Mouse (Mus musculus): ENCODE measurements at regions not wholly inside any gene's neighbourhood (a gene's known extent, or its start where the extent isn't known, plus 50 kb on each side); places are given as distances from the start of the nearest gene placed in this dataset.

DNA sequence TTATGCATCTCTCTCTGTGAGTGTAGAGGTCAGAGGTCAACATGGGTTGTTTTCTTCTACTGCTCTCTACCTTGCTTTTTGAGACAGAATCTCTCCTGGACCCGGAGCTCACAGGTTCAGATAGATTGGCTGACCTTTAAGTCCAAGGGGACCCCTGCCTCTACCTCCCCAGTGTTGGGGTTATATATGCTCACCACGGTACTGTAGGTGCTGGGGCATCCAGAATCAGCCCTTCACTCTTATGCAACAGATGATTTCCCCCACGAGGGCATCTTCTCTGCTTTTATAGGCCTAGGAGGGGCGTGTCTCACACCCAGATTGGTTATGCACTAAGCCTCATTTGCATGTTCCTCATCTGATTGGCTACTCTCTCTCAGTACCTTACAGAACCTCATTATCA is 282.5 kb upstream of the Zfp64 start:
- no peak for ATAC-seq
- Histone ChIP-seq H3K4me3 (ENCODE audit: low read length) (no peak overlapping the region), H3K4me2 (ENCODE audit: low read depth, low read length) (no peak overlapping the region), H3K9me3 (ENCODE audit: control insufficient read depth, low read length) (no peaks in the 10 kb centered on the region), H3K27ac (ENCODE audit: low read length) (no peak overlapping the region), H3K36me3 (ENCODE audit: control insufficient read depth, insufficient read depth, low read length) (no peaks in the 10 kb centered on the region), H3K4me1 (ENCODE audit: control insufficient read depth, insufficient read depth, low read length) (no peaks in the 10 kb centered on the region), H3K27me3 (replicated peaks; ENCODE audit: control insufficient read depth, insufficient read depth, low read length) (no peaks in the 10 kb centered on the region), H3K9ac (ENCODE audit: low read depth, low read length) (no peak overlapping the region)
- 81% methylated on average over 4 of the region's 4 CpGs for WGBS

DNA sequence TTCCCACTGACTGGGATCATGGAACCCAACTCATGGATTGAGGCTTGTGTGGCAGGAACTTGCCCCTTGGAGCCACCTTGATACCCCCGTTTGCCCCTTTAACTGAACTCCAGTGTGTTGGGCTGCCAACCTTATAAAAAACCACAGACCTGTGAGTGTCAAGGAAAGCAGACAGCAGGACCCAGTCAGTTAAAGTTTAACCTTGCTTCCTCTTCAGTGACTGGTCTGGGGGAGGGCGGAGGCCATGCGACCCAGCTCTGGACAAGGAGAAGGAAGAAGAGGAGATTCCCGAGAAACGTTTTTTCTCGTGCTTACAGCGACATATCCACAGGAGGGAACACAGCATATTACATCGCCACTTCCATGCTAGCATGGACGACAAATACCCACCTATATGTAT is 281.9 kb upstream of the Zfp64 start:
- WGBS = 80% methylated on average over 9 of the region's 9 CpGs
- no peak overlapping the region for H3K4me3 ChIP-seq (ENCODE audit: low read length)
- no peaks in the 10 kb centered on the region for H3K4me1 ChIP-seq (ENCODE audit: control insufficient read depth, insufficient read depth, low read length)
- no peaks in the 10 kb centered on the region for H3K9me3 ChIP-seq (ENCODE audit: control insufficient read depth, low read length)
- H3K27ac ChIP-seq (ENCODE audit: low read length) = no peak overlapping the region
- H3K4me2 ChIP-seq (ENCODE audit: low read depth, low read length) = no peak overlapping the region
- H3K27me3 ChIP-seq (replicated peaks; ENCODE audit: control insufficient read depth, insufficient read depth, low read length) = no peaks in the 10 kb centered on the region
- no peaks in the 10 kb centered on the region for H3K36me3 ChIP-seq (ENCODE audit: control insufficient read depth, insufficient read depth, low read length)
- H3K9ac ChIP-seq (ENCODE audit: low read depth, low read length) = no peak overlapping the region
- no peak for ATAC-seq

- Histone ChIP-seq H3K36me3 (ENCODE audit: control insufficient read depth, insufficient read depth, low read length) (no peaks in the 10 kb centered on the region), H3K4me1 (ENCODE audit: control insufficient read depth, insufficient read depth, low read length) (no peaks in the 10 kb centered on the region), H3K27me3 (replicated peaks; ENCODE audit: control insufficient read depth, insufficient read depth, low read length) (no peaks in the 10 kb centered on the region), H3K4me2 (ENCODE audit: low read depth, low read length) (no peak overlapping the region), H3K9me3 (ENCODE audit: control insufficient read depth, low read length) (no peaks in the 10 kb centered on the region), H3K9ac (ENCODE audit: low read depth, low read length) (no peak overlapping the region), H3K4me3 (ENCODE audit: low read length) (no peak overlapping the region), H3K27ac (ENCODE audit: low read length) (no peak overlapping the region)
- WGBS = 41% methylated on average over 11 of the region's 11 CpGs
- peak; percentile 23; the same call in 1 of the 2 replicates for ATAC-seq
These were observed 279.1 kb upstream of the Zfp64 start for GRCm38 (mm10) chr2:169234368-169235070.

DNA sequence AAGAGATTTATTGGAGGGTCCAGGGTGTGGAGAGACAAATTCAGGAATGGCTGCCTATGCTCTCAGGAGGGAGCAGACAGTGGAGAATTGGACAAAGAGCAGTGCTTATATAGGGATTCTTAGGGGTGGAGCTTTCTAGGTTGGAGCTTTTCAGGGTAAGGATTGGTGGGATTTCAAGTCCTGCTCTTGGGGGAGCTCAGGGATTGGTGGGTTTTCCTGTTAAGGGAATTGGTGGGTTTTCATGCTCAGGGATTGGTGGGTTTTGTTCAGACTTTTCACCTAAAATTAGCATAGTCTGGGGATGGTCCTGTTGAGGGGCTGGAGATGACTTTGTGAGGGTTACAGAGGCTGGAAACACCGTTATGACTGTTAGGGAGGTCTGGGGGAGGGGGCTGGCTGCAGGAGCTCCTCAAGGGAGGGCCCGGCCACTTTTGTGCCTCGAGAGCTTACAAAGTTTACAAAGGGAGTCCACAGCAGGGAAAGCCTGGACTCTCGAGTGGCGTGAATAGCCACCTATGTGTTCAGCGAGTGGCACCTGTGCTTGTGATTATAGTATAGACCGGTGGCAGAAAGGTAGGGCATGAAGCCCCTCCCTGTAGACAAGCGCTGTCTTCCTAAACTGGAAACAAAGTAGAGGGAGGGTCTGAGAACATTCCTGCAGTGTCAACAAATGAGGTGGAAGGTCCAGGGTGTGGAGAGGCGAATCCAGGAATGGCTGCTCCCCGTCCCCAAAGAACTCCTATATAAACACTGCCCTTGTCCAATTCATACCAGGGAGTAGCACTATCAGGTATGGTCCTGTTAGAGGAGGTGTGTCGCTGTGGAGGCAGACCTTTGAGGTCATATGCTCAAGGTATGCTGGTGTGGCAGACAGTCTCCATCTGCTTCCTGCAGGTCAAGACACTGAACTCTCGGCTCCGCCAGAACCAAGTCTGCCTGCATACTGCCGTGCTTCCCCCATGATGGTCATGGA is 278.1 kb upstream of the Zfp64 start:
- no peak overlapping the region for H3K9ac ChIP-seq (ENCODE audit: low read depth, low read length)
- no peaks in the 10 kb centered on the region for H3K9me3 ChIP-seq (ENCODE audit: control insufficient read depth, low read length)
- H3K27ac ChIP-seq (ENCODE audit: low read length) = no peak overlapping the region
- no peaks in the 10 kb centered on the region for H3K36me3 ChIP-seq (ENCODE audit: control insufficient read depth, insufficient read depth, low read length)
- H3K27me3 ChIP-seq (replicated peaks; ENCODE audit: control insufficient read depth, insufficient read depth, low read length) = no peaks in the 10 kb centered on the region
- no peaks in the 10 kb centered on the region for H3K4me1 ChIP-seq (ENCODE audit: control insufficient read depth, insufficient read depth, low read length)
- H3K4me2 ChIP-seq (ENCODE audit: low read depth, low read length) = no peak overlapping the region
- ATAC-seq = no peak
- WGBS = 78% methylated on average over 14 of the region's 14 CpGs
- no peak overlapping the region for H3K4me3 ChIP-seq (ENCODE audit: low read length)

GRCm38 (mm10) chr2:169222264-169222663 is 266.9 kb upstream of the Zfp64 start:
- 74% methylated on average over 8 of the region's 8 CpGs for WGBS
- no peaks in the 10 kb centered on the region for H3K36me3 ChIP-seq (ENCODE audit: control insufficient read depth, insufficient read depth, low read length)
- no peak overlapping the region for H3K27ac ChIP-seq (ENCODE audit: low read length)
- H3K27me3 ChIP-seq (replicated peaks; ENCODE audit: control insufficient read depth, insufficient read depth, low read length) = no peaks in the 10 kb centered on the region
- no peaks in the 10 kb centered on the region for H3K9me3 ChIP-seq (ENCODE audit: control insufficient read depth, low read length)
- H3K4me2 ChIP-seq (ENCODE audit: low read depth, low read length) = no peak overlapping the region
- no peaks in the 10 kb centered on the region for H3K4me1 ChIP-seq (ENCODE audit: control insufficient read depth, insufficient read depth, low read length)
- no peak overlapping the region for H3K4me3 ChIP-seq (ENCODE audit: low read length)
- ATAC-seq = no peak
- no peak overlapping the region for H3K9ac ChIP-seq (ENCODE audit: low read depth, low read length)

- no peak overlapping the region for H3K4me2 ChIP-seq (ENCODE audit: low read depth, low read length)
- no peaks in the 10 kb centered on the region for H3K4me1 ChIP-seq (ENCODE audit: control insufficient read depth, insufficient read depth, low read length)
- H3K27ac ChIP-seq (ENCODE audit: low read length) = no peak overlapping the region
- no peaks in the 10 kb centered on the region for H3K27me3 ChIP-seq (replicated peaks; ENCODE audit: control insufficient read depth, insufficient read depth, low read length)
- H3K4me3 ChIP-seq (ENCODE audit: low read length) = no peak overlapping the region
- H3K9me3 ChIP-seq (ENCODE audit: control insufficient read depth, low read length) = no peaks in the 10 kb centered on the region
- WGBS = 75% methylated on average over 7 of the region's 7 CpGs
- ATAC-seq = no peak
- H3K9ac ChIP-seq (ENCODE audit: low read depth, low read length) = no peak overlapping the region
- no peaks in the 10 kb centered on the region for H3K36me3 ChIP-seq (ENCODE audit: control insufficient read depth, insufficient read depth, low read length)
These were observed 265.8 kb upstream of the Zfp64 start for GRCm38 (mm10) chr2:169221141-169221540.

- ATAC-seq = no peak
- H3K27me3 ChIP-seq (replicated peaks; ENCODE audit: control insufficient read depth, insufficient read depth, low read length) = no peaks in the 10 kb centered on the region
- no peak overlapping the region for H3K4me3 ChIP-seq (ENCODE audit: low read length)
- no peak overlapping the region for H3K4me2 ChIP-seq (ENCODE audit: low read depth, low read length)
- H3K36me3 ChIP-seq (ENCODE audit: control insufficient read depth, insufficient read depth, low read length) = no peaks in the 10 kb centered on the region
- H3K27ac ChIP-seq (ENCODE audit: low read length) = no peak overlapping the region
- 76% methylated on average over 18 of the region's 18 CpGs for WGBS
- H3K4me1 ChIP-seq (ENCODE audit: control insufficient read depth, insufficient read depth, low read length) = no peaks in the 10 kb centered on the region
- no peak overlapping the region for H3K9ac ChIP-seq (ENCODE audit: low read depth, low read length)
- H3K9me3 ChIP-seq (ENCODE audit: control insufficient read depth, low read length) = no peaks in the 10 kb centered on the region
These were observed 260.2 kb upstream of the Zfp64 start for GRCm38 (mm10) chr2:169215546-169216043.

GRCm38 (mm10) chr2:169214396-169214795 is 259.0 kb upstream of the Zfp64 start:
- 68% methylated on average over 1 of the region's 1 CpGs for WGBS
- H3K36me3 ChIP-seq (ENCODE audit: control insufficient read depth, insufficient read depth, low read length) = no peaks in the 10 kb centered on the region
- no peaks in the 10 kb centered on the region for H3K27me3 ChIP-seq (replicated peaks; ENCODE audit: control insufficient read depth, insufficient read depth, low read length)
- no peak overlapping the region for H3K4me3 ChIP-seq (ENCODE audit: low read length)
- no peak overlapping the region for H3K27ac ChIP-seq (ENCODE audit: low read length)
- ATAC-seq = no peak
- no peak overlapping the region for H3K4me2 ChIP-seq (ENCODE audit: low read depth, low read length)
- H3K9me3 ChIP-seq (ENCODE audit: control insufficient read depth, low read length) = no peaks in the 10 kb centered on the region
- H3K4me1 ChIP-seq (ENCODE audit: control insufficient read depth, insufficient read depth, low read length) = no peaks in the 10 kb centered on the region
- H3K9ac ChIP-seq (ENCODE audit: low read depth, low read length) = no peak overlapping the region

DNA sequence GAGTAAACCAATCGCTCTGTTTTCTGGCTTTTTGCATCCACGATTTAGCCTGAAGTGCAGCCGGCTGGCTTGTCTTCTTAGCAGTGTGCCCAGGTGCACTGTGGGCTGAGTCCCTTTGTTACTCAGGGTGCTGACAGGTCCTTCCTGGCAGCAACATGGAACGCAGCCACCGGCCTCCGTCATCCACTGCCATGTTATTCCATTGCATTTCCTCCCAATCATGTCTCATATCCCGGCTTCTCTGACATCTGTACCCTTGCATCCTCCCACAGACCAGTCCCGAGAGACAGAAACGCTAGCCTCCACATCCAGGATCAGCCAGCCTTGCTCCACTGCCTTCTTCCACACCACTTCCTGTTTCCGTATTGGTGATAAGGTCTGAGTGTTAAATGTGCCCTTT is 257.9 kb upstream of the Zfp64 start:
- no peak for ATAC-seq
- Histone ChIP-seq H3K4me2 (ENCODE audit: low read depth, low read length) (no peak overlapping the region), H3K36me3 (ENCODE audit: control insufficient read depth, insufficient read depth, low read length) (no peaks in the 10 kb centered on the region), H3K9me3 (ENCODE audit: control insufficient read depth, low read length) (no peaks in the 10 kb centered on the region), H3K27ac (ENCODE audit: low read length) (no peak overlapping the region), H3K9ac (ENCODE audit: low read depth, low read length) (no peak overlapping the region), H3K27me3 (replicated peaks; ENCODE audit: control insufficient read depth, insufficient read depth, low read length) (no peaks in the 10 kb centered on the region), H3K4me3 (ENCODE audit: low read length) (no peak overlapping the region), H3K4me1 (ENCODE audit: control insufficient read depth, insufficient read depth, low read length) (no peaks in the 10 kb centered on the region)
- WGBS = 61% methylated on average over 10 of the region's 10 CpGs
